Mouse (Mus musculus) adrenal gland, postnatal 36 days (tissue): ENCODE results near the gene Sfrp4. TPM values are rescaled to one million over a fixed set of nuclear protein-coding genes. Genes with fewer than 3 reads are reported as not detected.
"Not testable (repeated sequence)": the region's sequence is repeated elsewhere in the genome, so short reads cannot be mapped to it uniquely, and the experiment has no call there.

Source experiments
- DNase-seq, 2 experiments: peaks; one replicate each; pipeline ENCODE4 v3.0.0; 2021; ENCODE audit warnings: mixed read lengths in 1 of 2
- long read RNA-seq, 2 experiments: library from polyadenylated mRNA; stranded (forward); transcript quantifications; one replicate each; pipeline ENCODE4 v2.0.0; 2021; ENCODE audit warnings: borderline sequencing depth in 2 of 2
- total RNA-seq, 2 experiments: library from RNA; stranded (reverse); gene quantifications; 2 replicates each; pipeline ENCODE4 v1.2.3; 2021

Gene Sfrp4
- 1 to 10 TPM; 3.1 to 4.0 TPM for total RNA-seq
- long read RNA-seq, experiment 1, transcript Sfrp4-201 (6 exons, 1,764 nt), result major isoform, 5 of 6 reads
- long read RNA-seq, experiment 1, partial matches to known transcripts, result 0 of 6 reads
- long read RNA-seq, experiment 1, other reads (novel, unspliced or antisense), result 1 of 6 reads
- long read RNA-seq, experiment 2, result 0 reads

GRCm38 (mm10) chr13:19622573-19623227 lies at the start of gene Sfrp4:
Gene Sfrp4, plus strand, starts transcription at chr13:19623104.
- peak; percentile 71 to 77 for DNase-seq

- DNase-seq, result not testable (repeated sequence)
Observed at GRCm38 (mm10) chr13:19574723-19575122, 48.2 kb upstream of the Sfrp4 start.

GRCm38 (mm10) chr13:19575947-19576346 lies 47.0 kb upstream of the Sfrp4 start:
- no peak for DNase-seq

- DNase-seq, result peak; percentile 48 to 53
Observed at GRCm38 (mm10) chr13:19590996-19591759, 31.7 kb upstream of the Sfrp4 start.

GRCm38 (mm10) chr13:19595141-19595540 lies 27.8 kb upstream of the Sfrp4 start:
- peak in 1 of 2 experiments; percentile 3 for DNase-seq

- peak; percentile 17 to 34 for DNase-seq
Observed at GRCm38 (mm10) chr13:19599242-19599641, 23.7 kb upstream of the Sfrp4 start.

- no peak for DNase-seq
Observed at GRCm38 (mm10) chr13:19602531-19602930, 20.4 kb upstream of the Sfrp4 start.

- no peak for DNase-seq
Observed at GRCm38 (mm10) chr13:19603719-19604118, 19.2 kb upstream of the Sfrp4 start.

- DNase-seq, result no peak
Observed at GRCm38 (mm10) chr13:19604916-19605315, 18.0 kb upstream of the Sfrp4 start.

GRCm38 (mm10) chr13:19608120-19608519 lies 14.8 kb upstream of the Sfrp4 start:
- no peak for DNase-seq

GRCm38 (mm10) chr13:19612348-19612747 lies 10.6 kb upstream of the Sfrp4 start:
- DNase-seq, result peak; percentile 10 to 36

GRCm38 (mm10) chr13:19612963-19613362 lies 9.9 kb upstream of the Sfrp4 start:
- DNase-seq, result no peak

GRCm38 (mm10) chr13:19613426-19613825 lies 9.5 kb upstream of the Sfrp4 start:
- no peak for DNase-seq

GRCm38 (mm10) chr13:19614311-19614710 lies 8.6 kb upstream of the Sfrp4 start:
- DNase-seq, result no peak

- no peak for DNase-seq
Observed at GRCm38 (mm10) chr13:19618081-19618480, 4.8 kb upstream of the Sfrp4 start.

GRCm38 (mm10) chr13:19618841-19619215 lies 4.1 kb upstream of the Sfrp4 start:
- DNase-seq, result no peak

- peak; percentile 75 to 77 for DNase-seq
Observed at GRCm38 (mm10) chr13:19619216-19619927, 3.5 kb upstream of the Sfrp4 start, which contains the start of gene Epdr1. Gene Epdr1, minus strand, starts transcription at chr13:19619927.

GRCm38 (mm10) chr13:19623228-19623905 lies 463 bp downstream of the Sfrp4 start:
- DNase-seq, result peak; percentile 8 to 13

- DNase-seq, result no peak
Observed at GRCm38 (mm10) chr13:19624632-19625320, 1.9 kb downstream of the Sfrp4 start.

- no peak for DNase-seq
Observed at GRCm38 (mm10) chr13:19626473-19626872, 3.6 kb downstream of the Sfrp4 start.
